Mouse (Mus musculus) spleen, adult 12 weeks (tissue): ENCODE measurements around the gene Aox2.
"Not testable (repeated sequence)": the region's sequence is repeated elsewhere in the genome, so short reads cannot be mapped to it uniquely, and the experiment has no call there.

Experiments
- DNase-seq: peaks from one replicate; pipeline ENCODE4 v3.0.0; 2022; ENCODE audit warnings: low spot score

The Aox2 gene

GRCm38 (mm10) chr1:58346159-58346558, 68.0 kb downstream of the Aox2 start:
- no peak for DNase-seq

GRCm38 (mm10) chr1:58348712-58349111, 70.6 kb downstream of the Aox2 start:
- DNase-seq = no peak

- DNase-seq = no peak
Measured at GRCm38 (mm10) chr1:58353238-58353893, 75.2 kb downstream of the Aox2 start.

- DNase-seq = no peak
Measured at GRCm38 (mm10) chr1:58358958-58359901, 81.1 kb downstream of the Aox2 start.

- DNase-seq = no peak
Measured at GRCm38 (mm10) chr1:58362296-58362695, 84.2 kb downstream of the Aox2 start.

GRCm38 (mm10) chr1:58364551-58364950, 86.4 kb downstream of the Aox2 start:
- no peak for DNase-seq

GRCm38 (mm10) chr1:58365829-58366228, 87.7 kb downstream of the Aox2 start:
- no peak for DNase-seq

- DNase-seq = no peak
Measured at GRCm38 (mm10) chr1:58366737-58367471, 88.8 kb downstream of the Aox2 start.

- DNase-seq = no peak
Measured at GRCm38 (mm10) chr1:58369716-58370115, 91.6 kb downstream of the Aox2 start.

- DNase-seq = not testable (repeated sequence)
Measured at GRCm38 (mm10) chr1:58374266-58374665, 96.1 kb downstream of the Aox2 start.

GRCm38 (mm10) chr1:58375574-58376147, 97.5 kb downstream of the Aox2 start:
- DNase-seq = no peak

- DNase-seq = no peak
Measured at GRCm38 (mm10) chr1:58382586-58383281, 104.6 kb downstream of the Aox2 start.

- DNase-seq = no peak
Measured at GRCm38 (mm10) chr1:58391421-58392267, 113.5 kb downstream of the Aox2 start.

GRCm38 (mm10) chr1:58392268-58392651, 114.1 kb downstream of the Aox2 start:
- DNase-seq = no peak

- peak; percentile 84 for DNase-seq
Measured at GRCm38 (mm10) chr1:58392652-58393283, 114.6 kb downstream of the Aox2 start, which contains the start of gene Bzw1. Gene Bzw1, plus strand, starts transcription at chr1:58392898.

GRCm38 (mm10) chr1:58393284-58394195, 115.4 kb downstream of the Aox2 start:
- DNase-seq = peak; percentile 54

GRCm38 (mm10) chr1:58395341-58395740, 117.2 kb downstream of the Aox2 start:
- DNase-seq = no peak

- DNase-seq = no peak
Measured at GRCm38 (mm10) chr1:58396179-58396578, 118.1 kb downstream of the Aox2 start.

- no peak for DNase-seq
Measured at GRCm38 (mm10) chr1:58397731-58398130, 119.6 kb downstream of the Aox2 start.
